Mouse (Mus musculus): Measurements from ENCODE around the gene Immt.

Gene Immt

GRCm38 (mm10) chr6:71830690-71831580 is at the start of gene Immt:
Gene Immt (plus strand): TSS chr6:71831331.
- peak; percentile 89 to 97 for DNase-seq (ENCODE audit: low spot score in 2 of 2)

DNA sequence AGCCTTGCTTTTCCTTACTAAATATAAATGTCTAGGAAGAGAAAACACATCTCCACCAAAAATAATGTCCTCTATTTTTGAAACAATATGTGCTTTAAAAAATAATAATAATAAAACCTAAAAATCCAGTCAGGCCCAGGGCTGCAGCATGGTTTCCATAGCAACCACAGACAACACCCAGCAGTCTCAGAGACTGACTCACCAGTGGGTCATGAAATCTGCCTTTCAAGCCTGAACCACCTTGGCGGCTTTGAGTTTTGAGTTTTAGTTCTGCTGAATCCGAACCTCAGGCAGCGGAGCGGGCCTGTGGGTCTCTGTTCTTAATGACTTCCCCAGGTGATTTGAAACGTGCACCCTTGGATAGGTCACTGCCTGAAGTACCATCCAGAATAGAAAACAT is 48.0 kb upstream of the Immt start:
- DNase-seq (ENCODE audit: low spot score in 2 of 2), result no peak

GRCm38 (mm10) chr6:71788348-71788747 is 42.8 kb upstream of the Immt start:
- no peak for DNase-seq (ENCODE audit: low spot score in 2 of 2)

GRCm38 (mm10) chr6:71791771-71792170 is 39.4 kb upstream of the Immt start:
- no peak for DNase-seq (ENCODE audit: low spot score in 2 of 2)

DNA sequence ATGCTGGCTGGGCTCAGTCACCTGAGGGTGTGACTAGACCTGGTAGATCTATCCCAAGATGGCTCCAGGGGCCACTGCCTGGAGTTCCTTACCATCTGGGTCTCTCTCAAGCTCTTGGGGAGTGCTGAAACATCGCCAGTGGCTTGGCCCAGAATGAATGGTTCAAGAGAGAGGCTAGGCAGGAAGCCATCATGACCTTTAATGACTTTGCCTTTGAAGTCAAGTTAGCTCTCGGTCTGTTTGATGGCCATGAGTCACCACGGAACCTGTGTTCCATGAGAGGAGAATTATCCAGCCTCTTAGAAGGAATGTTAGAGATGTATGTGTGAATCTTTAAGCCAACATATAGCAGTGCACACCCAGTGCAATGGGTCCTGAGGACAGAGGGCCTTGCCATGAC is 31.7 kb upstream of the Immt start:
- DNase-seq (ENCODE audit: low spot score in 2 of 2), result no peak

GRCm38 (mm10) chr6:71801011-71801713 is 30.0 kb upstream of the Immt start:
- no peak for DNase-seq (ENCODE audit: low spot score in 2 of 2)

DNA sequence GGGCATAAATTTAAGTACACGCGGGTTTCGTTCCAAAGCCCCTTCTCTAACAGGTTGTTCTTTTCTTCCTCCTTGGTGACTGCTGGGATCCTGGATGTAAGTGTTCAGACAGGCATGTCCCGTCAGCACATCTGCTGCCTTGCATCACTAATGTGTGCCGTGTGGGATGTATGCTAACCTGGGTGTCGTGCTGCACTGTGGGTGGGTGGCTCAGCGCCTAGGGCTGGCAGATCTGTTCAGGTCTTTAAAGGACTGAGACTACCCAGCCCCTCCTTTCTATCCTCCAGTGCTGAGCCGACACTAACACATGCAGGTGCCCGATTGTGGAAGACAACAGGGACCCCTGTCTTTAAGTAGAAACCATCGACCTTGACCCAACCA is 29.4 kb upstream of the Immt start:
- no peak for DNase-seq (ENCODE audit: low spot score in 2 of 2)

- no peak for DNase-seq (ENCODE audit: low spot score in 2 of 2)
These were observed 27.5 kb upstream of the Immt start for GRCm38 (mm10) chr6:71803609-71804008.

DNA sequence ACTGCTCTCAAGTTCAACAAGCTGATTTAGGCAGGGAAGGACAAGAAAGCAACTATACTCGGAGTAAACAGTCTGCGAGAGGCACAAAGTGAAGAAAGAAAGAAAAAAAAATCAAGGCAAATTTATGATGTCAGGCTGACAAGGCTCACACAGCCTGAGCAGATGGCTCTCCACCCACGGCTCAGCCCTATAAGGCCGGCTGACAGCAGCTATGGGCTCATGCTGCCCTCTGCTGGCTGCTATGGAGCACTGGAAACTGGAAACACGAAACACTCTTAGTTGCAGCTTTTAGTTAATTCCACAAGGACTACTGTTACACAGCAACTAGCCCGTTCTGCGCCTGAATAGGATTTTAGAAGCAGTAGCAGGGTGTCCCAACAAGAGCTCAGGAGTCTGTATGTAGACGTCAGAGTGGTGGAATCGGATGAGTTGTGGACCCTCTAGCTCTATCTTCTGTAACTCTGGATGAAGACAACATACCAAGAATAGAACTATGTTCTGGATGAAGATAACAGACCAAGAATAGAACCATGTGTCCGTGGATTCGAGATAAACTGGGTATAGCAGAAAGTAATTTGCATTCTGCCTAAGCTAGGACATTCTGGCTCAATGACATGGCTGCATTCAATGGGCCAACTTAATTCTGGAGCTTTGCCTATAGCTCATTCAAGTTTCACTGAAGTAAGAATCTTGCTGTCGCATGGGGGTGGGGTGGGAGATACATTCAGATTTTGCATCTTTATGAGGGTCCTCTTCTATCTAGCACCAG is 26.9 kb upstream of the Immt start:
- peak; percentile 26 to 35 for DNase-seq (ENCODE audit: low spot score in 2 of 2)

- DNase-seq (ENCODE audit: low spot score in 2 of 2), result no peak
These were observed 24.4 kb upstream of the Immt start for GRCm38 (mm10) chr6:71806713-71807112.

DNA sequence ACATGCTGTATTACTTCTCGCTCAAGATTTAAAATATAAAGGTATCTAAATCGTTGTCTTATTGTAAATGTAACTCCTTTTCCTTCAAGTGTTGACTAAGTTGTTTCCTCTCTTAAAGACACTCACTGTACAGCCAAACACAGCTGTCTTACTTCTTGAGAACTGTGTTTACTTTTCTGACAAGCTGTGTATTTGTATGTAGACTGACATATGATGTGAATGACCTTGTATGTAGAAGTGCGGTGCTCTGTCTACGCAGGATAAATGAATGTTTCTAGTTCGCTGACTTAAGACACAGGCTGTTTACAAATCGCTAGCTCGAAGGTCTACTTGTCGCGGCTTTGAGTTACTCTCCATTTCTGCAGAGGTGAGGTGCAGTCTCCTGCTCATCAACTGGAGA is 21.2 kb upstream of the Immt start:
- no peak for DNase-seq (ENCODE audit: low spot score in 2 of 2)

DNA sequence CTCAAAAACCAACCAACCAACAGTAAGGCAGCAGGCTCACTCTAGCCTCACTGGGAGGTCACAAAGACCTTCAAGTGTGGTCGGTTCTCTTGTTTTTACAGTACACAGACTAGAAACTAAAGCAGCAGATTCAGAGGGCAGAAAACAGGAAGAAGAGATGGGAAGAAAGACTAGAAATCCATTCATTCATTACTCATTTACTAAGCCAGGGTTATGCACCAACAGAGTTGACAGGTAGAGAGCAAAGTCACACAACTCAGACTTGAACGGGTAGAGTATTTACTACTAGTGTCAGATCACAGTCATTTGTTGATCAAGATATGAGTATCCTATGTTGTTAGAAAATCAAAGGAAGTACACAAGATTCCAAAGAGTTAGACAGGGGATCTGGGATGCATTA is 18.3 kb upstream of the Immt start:
- no peak for DNase-seq (ENCODE audit: low spot score in 2 of 2)

GRCm38 (mm10) chr6:71819764-71820292 is 11.3 kb upstream of the Immt start:
- DNase-seq (ENCODE audit: low spot score in 2 of 2), result no peak

- no peak for DNase-seq (ENCODE audit: low spot score in 2 of 2)
These were observed 8.0 kb upstream of the Immt start for GRCm38 (mm10) chr6:71823085-71823484.

DNA sequence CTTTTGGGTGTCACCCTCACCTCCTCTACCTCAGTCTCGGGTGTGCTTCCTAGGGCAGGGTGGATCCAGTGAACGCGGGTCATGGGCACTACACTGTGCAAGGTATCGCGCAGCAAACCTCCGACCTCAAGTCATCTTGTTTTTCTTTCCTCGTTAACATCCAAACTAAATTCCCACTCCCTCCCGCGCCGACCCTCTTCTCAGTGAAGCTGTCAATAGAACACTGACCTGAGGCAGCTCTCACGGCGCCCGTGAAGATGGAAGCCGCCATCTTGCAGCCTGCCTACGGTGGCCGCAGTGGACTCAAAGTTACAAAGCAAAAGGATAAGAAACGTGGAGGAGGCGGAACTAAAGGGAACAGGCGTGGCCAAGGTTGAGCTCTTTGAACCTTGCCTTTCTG is 7.6 kb upstream of the Immt start:
- DNase-seq (ENCODE audit: low spot score in 2 of 2), result peak; percentile 85 to 89

DNA sequence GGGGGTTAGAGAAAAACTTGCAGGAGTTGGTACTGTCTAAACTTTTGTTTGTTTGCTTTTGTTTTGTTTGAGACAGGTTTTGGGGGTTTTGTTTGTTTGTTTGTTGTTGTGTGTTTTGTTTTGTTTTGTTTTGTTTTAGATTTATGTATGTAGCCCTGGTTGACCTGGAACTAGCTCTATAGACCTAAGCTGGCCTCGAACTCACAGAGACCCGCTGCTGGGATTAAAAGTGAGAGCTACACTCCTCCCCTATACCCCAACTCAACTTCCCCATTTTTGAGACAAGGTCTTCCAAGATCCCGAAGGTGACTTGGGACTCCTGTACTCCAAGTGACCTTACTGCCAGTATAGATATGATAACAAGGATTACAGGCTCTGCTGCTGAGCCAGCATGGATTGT is 7.2 kb upstream of the Immt start:
- no peak for DNase-seq (ENCODE audit: low spot score in 2 of 2)

DNA sequence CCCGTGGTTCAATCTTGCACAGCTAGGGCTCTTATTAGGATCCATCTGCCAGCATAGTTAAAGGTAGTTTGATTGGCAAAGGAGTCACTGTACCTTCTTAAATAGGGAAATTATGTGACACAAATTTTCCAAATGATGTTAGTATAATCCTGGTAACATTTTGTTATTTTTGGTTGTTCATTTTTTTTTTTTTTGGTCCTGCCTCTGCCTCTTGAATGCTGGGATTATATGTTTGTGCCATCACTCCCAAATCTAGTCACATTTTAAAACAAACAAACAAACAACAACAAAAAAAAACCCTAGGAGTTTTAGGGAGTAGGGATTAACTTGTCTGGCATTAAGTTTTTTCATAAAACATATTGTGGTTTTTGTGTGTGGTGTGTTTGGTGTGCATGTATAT is 4.3 kb upstream of the Immt start, which contains the start of gene Mrpl35:
Mrpl35 (minus strand) TSS at position 101 of the 400 bp plus-strand sequence.
- no peak for DNase-seq (ENCODE audit: low spot score in 2 of 2)

GRCm38 (mm10) chr6:71829768-71830167 is 1.4 kb upstream of the Immt start:
- DNase-seq (ENCODE audit: low spot score in 2 of 2), result no peak

DNA sequence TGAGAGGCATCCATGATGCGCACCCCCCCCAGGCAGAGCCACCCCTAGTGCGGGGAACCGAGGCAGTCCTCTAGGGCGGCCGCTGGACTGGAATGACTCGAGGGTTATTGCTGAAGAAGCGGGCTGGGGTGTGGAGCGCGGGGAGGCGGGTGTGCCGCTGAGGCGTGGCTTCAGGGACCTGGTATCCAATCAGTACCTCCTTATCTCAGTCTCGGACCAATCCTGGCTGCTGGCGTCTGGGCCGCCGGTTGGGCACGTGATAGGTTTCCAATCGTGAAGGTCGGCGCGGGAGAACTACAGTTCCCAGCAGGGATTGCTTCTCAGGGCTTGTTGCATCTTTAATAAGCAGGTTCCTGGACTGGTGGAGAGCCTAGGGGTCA is 440 bp downstream of the Immt start:
- DNase-seq (ENCODE audit: low spot score in 2 of 2), result peak; percentile 84 to 97

- no peak for DNase-seq (ENCODE audit: low spot score in 2 of 2)
These were observed 5.7 kb downstream of the Immt start for GRCm38 (mm10) chr6:71836811-71837210.

- no peak for DNase-seq (ENCODE audit: low spot score in 2 of 2)
These were observed 8.7 kb downstream of the Immt start for GRCm38 (mm10) chr6:71839815-71840214.
